Mouse (Mus musculus): ENCODE measurements around the gene C1qtnf6. TPM values are rescaled to one million over a fixed set of nuclear protein-coding genes. Genes with fewer than 3 reads are reported as not detected.

C1qtnf6 gene
- polyA plus RNA-seq, 1 experiment from 2014 or later: 8.2 TPM

GRCm38 (mm10) chr15:78528726-78529411, 2.3 kb downstream of the C1qtnf6 start:
- Histone ChIP-seq H3K9me3 (no peaks in the 10 kb centered on the region), H3K36me3 (no peaks in the 10 kb centered on the region), H3K4me1 (replicated peaks) (peaks cover 30% of the 10 kb centered on the region), H3K27ac (peak overlapping the region; percentile 42; the same call in 1 of the 2 replicates), H3K4me3 (peak overlapping the region; percentile 28), H3K27me3 (peaks cover 7% of the 10 kb centered on the region), H3K9ac (peak overlapping the region; percentile 65), H3K4me2 (peak overlapping the region; percentile 51)
- no peak for ATAC-seq (ENCODE audit: low FRiP score)
- WGBS: 56% methylated on average over 11 of the region's 11 CpGs

GRCm38 (mm10) chr15:78527973-78528372, 3.2 kb downstream of the C1qtnf6 start:
- no peak overlapping the region for H3K4me2 ChIP-seq
- H3K4me3 ChIP-seq: no peak overlapping the region
- H3K27me3 ChIP-seq: peaks cover 7% of the 10 kb centered on the region; the same call in 1 of the 2 replicates
- WGBS: 83% methylated on average over 7 of the region's 7 CpGs
- no peak for ATAC-seq (ENCODE audit: low FRiP score)
- H3K9ac ChIP-seq: no peak overlapping the region
- H3K36me3 ChIP-seq: no peaks in the 10 kb centered on the region
- no peaks in the 10 kb centered on the region for H3K9me3 ChIP-seq
- H3K27ac ChIP-seq: no peak overlapping the region
- H3K4me1 ChIP-seq (replicated peaks): peaks cover 30% of the 10 kb centered on the region

GRCm38 (mm10) chr15:78524163-78524562, 7.1 kb downstream of the C1qtnf6 start:
- no peaks in the 10 kb centered on the region for H3K9me3 ChIP-seq
- no peaks in the 10 kb centered on the region for H3K36me3 ChIP-seq
- no peak overlapping the region for H3K4me3 ChIP-seq
- ATAC-seq (ENCODE audit: low FRiP score): no peak
- H3K27ac ChIP-seq: no peak overlapping the region
- peaks cover 11% of the 10 kb centered on the region for H3K4me1 ChIP-seq (replicated peaks)
- H3K9ac ChIP-seq: no peak overlapping the region
- no peak overlapping the region for H3K4me2 ChIP-seq
- 80% methylated on average over 5 of the region's 5 CpGs for whole genome bisulfite sequencing
- H3K27me3 ChIP-seq: no peaks in the 10 kb centered on the region

- no peak overlapping the region for H3K4me2 ChIP-seq
- H3K9ac ChIP-seq: no peak overlapping the region
- H3K36me3 ChIP-seq: no peaks in the 10 kb centered on the region
- no peaks in the 10 kb centered on the region for H3K9me3 ChIP-seq
- H3K27ac ChIP-seq: no peak overlapping the region
- H3K4me3 ChIP-seq: no peak overlapping the region
- no peak for ATAC-seq (ENCODE audit: low FRiP score)
- H3K4me1 ChIP-seq (replicated peaks): 0 out of 2 replicates have a peak, but pooled peaks cover 5% of the 10 kb centered on the region
- 81% methylated on average over 6 of the region's 6 CpGs for WGBS
- H3K27me3 ChIP-seq: no peaks in the 10 kb centered on the region
Measured at GRCm38 (mm10) chr15:78521892-78522291, 9.3 kb downstream of the C1qtnf6 start.

- no peak overlapping the region for H3K4me2 ChIP-seq
- H3K4me3 ChIP-seq: no peak overlapping the region
- H3K9ac ChIP-seq: no peak overlapping the region
- H3K9me3 ChIP-seq: no peaks in the 10 kb centered on the region
- 72% methylated on average over 8 of the region's 8 CpGs for WGBS
- no peaks in the 10 kb centered on the region for H3K36me3 ChIP-seq
- H3K4me1 ChIP-seq (replicated peaks): 0 out of 2 replicates have a peak, but pooled peaks cover 5% of the 10 kb centered on the region
- H3K27me3 ChIP-seq: no peaks in the 10 kb centered on the region
- no peak overlapping the region for H3K27ac ChIP-seq
- ATAC-seq (ENCODE audit: low FRiP score): no peak
Measured at GRCm38 (mm10) chr15:78521331-78521730, 9.9 kb downstream of the C1qtnf6 start.

GRCm38 (mm10) chr15:78520112-78520715, 11.0 kb downstream of the C1qtnf6 start:
- Histone ChIP-seq H3K4me1 (replicated peaks) (0 out of 2 replicates have a peak, but pooled peaks cover 5% of the 10 kb centered on the region), H3K9me3 (no peaks in the 10 kb centered on the region), H3K4me3 (no peak overlapping the region), H3K9ac (no peak overlapping the region), H3K36me3 (no peaks in the 10 kb centered on the region), H3K4me2 (no peak overlapping the region), H3K27me3 (no peaks in the 10 kb centered on the region), H3K27ac (no peak overlapping the region)
- WGBS: 68% methylated on average over 13 of the region's 13 CpGs
- ATAC-seq (ENCODE audit: low FRiP score): no peak

- Histone ChIP-seq H3K4me1 (replicated peaks) (0 out of 2 replicates have a peak, but pooled peaks cover 5% of the 10 kb centered on the region), H3K4me3 (no peak overlapping the region), H3K9ac (no peak overlapping the region), H3K4me2 (no peak overlapping the region), H3K27ac (no peak overlapping the region), H3K36me3 (no peaks in the 10 kb centered on the region), H3K27me3 (no peaks in the 10 kb centered on the region), H3K9me3 (no peaks in the 10 kb centered on the region)
- WGBS: 73% methylated on average over 7 of the region's 7 CpGs
- no peak for ATAC-seq (ENCODE audit: low FRiP score)
Measured at GRCm38 (mm10) chr15:78518221-78518620, 13.0 kb downstream of the C1qtnf6 start.

- Histone ChIP-seq H3K27ac (no peak overlapping the region), H3K27me3 (no peaks in the 10 kb centered on the region), H3K4me3 (no peak overlapping the region), H3K9me3 (no peaks in the 10 kb centered on the region), H3K4me2 (no peak overlapping the region), H3K36me3 (no peaks in the 10 kb centered on the region), H3K4me1 (replicated peaks) (0 out of 2 replicates have a peak, but pooled peaks cover 5% of the 10 kb centered on the region), H3K9ac (0 out of 2 replicates have a peak overlapping the region, but pooled peaks have one; percentile 19)
- 92% methylated on average over 6 of the region's 6 CpGs for WGBS
- ATAC-seq (ENCODE audit: low FRiP score): no peak
Measured at GRCm38 (mm10) chr15:78515759-78516158, 15.5 kb downstream of the C1qtnf6 start.

- Histone ChIP-seq H3K27ac (no peak overlapping the region), H3K4me3 (no peak overlapping the region)
- no peak for ATAC-seq (ENCODE audit: low FRiP score)
Measured at GRCm38 (mm10) chr15:78514393-78515146, 16.6 kb downstream of the C1qtnf6 start.

GRCm38 (mm10) chr15:78513019-78513418, 18.2 kb downstream of the C1qtnf6 start:
- no peak for ATAC-seq (ENCODE audit: low FRiP score)

More at GRCm38 (mm10) chr15:78514393-78515146, 16.6 kb downstream of the C1qtnf6 start:
- Histone ChIP-seq H3K9ac (no peak overlapping the region), H3K4me1 (replicated peaks) (peaks cover 7% of the 10 kb centered on the region), H3K4me2 (no peak overlapping the region), H3K27me3 (no peaks in the 10 kb centered on the region), H3K36me3 (no peaks in the 10 kb centered on the region), H3K9me3 (no peaks in the 10 kb centered on the region)
- 26% methylated on average over 7 of the region's 7 CpGs for WGBS

GRCm38 (mm10) chr15:78511951-78512350, 19.3 kb downstream of the C1qtnf6 start:
- WGBS: 83% methylated on average over 7 of the region's 7 CpGs
- no peaks in the 10 kb centered on the region for H3K9me3 ChIP-seq
- no peak overlapping the region for H3K4me2 ChIP-seq
- H3K27me3 ChIP-seq: no peaks in the 10 kb centered on the region
- H3K36me3 ChIP-seq: no peaks in the 10 kb centered on the region
- H3K27ac ChIP-seq: no peak overlapping the region
- H3K4me3 ChIP-seq: no peak overlapping the region
- H3K9ac ChIP-seq: no peak overlapping the region
- no peak for ATAC-seq (ENCODE audit: low FRiP score)
- peaks cover 7% of the 10 kb centered on the region for H3K4me1 ChIP-seq (replicated peaks)

More at GRCm38 (mm10) chr15:78513019-78513418, 18.2 kb downstream of the C1qtnf6 start:
- WGBS: 91% methylated on average over 14 of the region's 14 CpGs
- H3K9ac ChIP-seq: no peak overlapping the region
- H3K27me3 ChIP-seq: no peaks in the 10 kb centered on the region
- H3K4me2 ChIP-seq: no peak overlapping the region
- H3K36me3 ChIP-seq: no peaks in the 10 kb centered on the region
- no peak overlapping the region for H3K27ac ChIP-seq
- H3K4me3 ChIP-seq: no peak overlapping the region
- H3K4me1 ChIP-seq (replicated peaks): peaks cover 7% of the 10 kb centered on the region
- H3K9me3 ChIP-seq: no peaks in the 10 kb centered on the region

GRCm38 (mm10) chr15:78510736-78511135, 20.5 kb downstream of the C1qtnf6 start:
- H3K4me2 ChIP-seq: no peak overlapping the region
- no peak overlapping the region for H3K9ac ChIP-seq
- no peak overlapping the region for H3K27ac ChIP-seq
- H3K27me3 ChIP-seq: no peaks in the 10 kb centered on the region
- no peaks in the 10 kb centered on the region for H3K9me3 ChIP-seq
- H3K4me1 ChIP-seq (replicated peaks): peaks cover 7% of the 10 kb centered on the region
- WGBS: 95% methylated on average over 6 of the region's 6 CpGs
- H3K36me3 ChIP-seq: no peaks in the 10 kb centered on the region
- H3K4me3 ChIP-seq: no peak overlapping the region
- no peak for ATAC-seq (ENCODE audit: low FRiP score)

Data from hindbrain, embryonic 13.5 days (tissue).